Mouse (Mus musculus): ENCODE measurements around the gene Birc7.

DNA sequence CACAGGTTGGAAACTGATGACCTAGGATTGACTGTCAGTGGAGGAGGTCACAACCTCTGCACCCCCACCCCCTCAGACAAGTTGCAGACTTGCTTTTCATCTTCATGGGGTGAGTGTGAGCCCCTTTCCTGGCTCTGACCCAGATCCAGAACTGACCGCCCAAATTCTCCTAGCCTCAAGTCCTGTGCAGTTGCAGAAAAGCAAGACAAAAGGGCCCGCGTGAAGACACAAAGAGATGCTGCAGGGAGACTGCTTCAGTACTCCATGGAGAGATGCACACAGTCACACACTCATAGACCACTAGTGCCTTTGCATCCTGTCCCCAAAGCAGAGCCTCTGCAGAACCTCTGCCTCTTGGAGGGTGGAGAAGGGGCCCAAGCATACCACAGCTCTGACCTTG, 33.5 kb upstream of the Birc7 start:
- TF ChIP-seq EP300 (IDR thresholded peaks at IDR 0.05; ENCODE audit: insufficient read depth, low read depth, low read length) = no peak
- TF ChIP-seq CTCF (IDR thresholded peaks at IDR 0.05) = no peak
- TF ChIP-seq POLR2A (IDR thresholded peaks at IDR 0.05; ENCODE audit: insufficient read depth, low read depth, low read length) = no peak
